Mouse (Mus musculus) liver, adult 2 months (tissue): ENCODE data around the gene Clip4. TPM values are rescaled to one million over a fixed set of nuclear protein-coding genes. Genes with fewer than 3 reads are reported as not detected.

Source experiments
- DNase-seq: peaks from one replicate; pipeline ENCODE4 v3.0.0-alpha.2; 2011; ENCODE audit warnings: low read depth, low spot score; ENCODE audit errors: extremely low read depth
- H3K27ac ChIP-seq: fragments of 200-500 bp; replicated peaks from 2 replicates; pipeline ENCODE4 v1.5.1; 2012; ENCODE audit warnings: low read depth, mild to moderate bottlenecking, control low read depth, inconsistent platforms, low read length; ENCODE audit not compliant: insufficient read depth
- H3K27me3 ChIP-seq: fragments of 200-500 bp; 2 replicates; pipeline ENCODE4 v1.6.1; 2012; ENCODE audit warnings: mild to moderate bottlenecking, moderate library complexity, low read length, inconsistent platforms; ENCODE audit not compliant: control insufficient read depth, insufficient read depth
- H3K36me3 ChIP-seq: fragments of 200-500 bp; 2 replicates; pipeline ENCODE4 v1.6.1; 2012; ENCODE audit warnings: low read length, inconsistent platforms; ENCODE audit not compliant: control insufficient read depth, insufficient read depth
- H3K4me1 ChIP-seq: fragments of 200-500 bp; 2 replicates; pipeline ENCODE4 v1.6.1; 2011; ENCODE audit warnings: low read length; ENCODE audit not compliant: control insufficient read depth, insufficient read depth
- H3K4me3 ChIP-seq: fragments of 200-500 bp; 2 replicates; pipeline ENCODE4 v1.5.1; 2011; ENCODE audit warnings: low read depth, mild to moderate bottlenecking, control low read depth, low read length, moderate library complexity; ENCODE audit not compliant: insufficient read depth
- H3K79me2 ChIP-seq: fragments of 200-500 bp; 2 replicates; pipeline ENCODE4 v1.6.1; 2012; ENCODE audit warnings: inconsistent platforms, mild to moderate bottlenecking, low read length, moderate library complexity; ENCODE audit not compliant: control insufficient read depth, insufficient read depth
- H3K9ac ChIP-seq: fragments of 200-500 bp; 2 replicates; pipeline ENCODE4 v1.6.1; 2012; ENCODE audit warnings: low read depth, mild to moderate bottlenecking, control low read depth, inconsistent platforms, low read length
- CTCF ChIP-seq: fragments of 200-500 bp; IDR thresholded peaks from 2 replicates; pipeline ENCODE4 v1.5.1; 2011; ENCODE audit warnings: low read depth, low read length, control low read depth
- POLR2A ChIP-seq: fragments of 200-500 bp; IDR thresholded peaks from 2 replicates; pipeline ENCODE4 v1.6.1; 2011; ENCODE audit warnings: low read length, control low read depth; ENCODE audit not compliant: insufficient read depth; ENCODE audit errors: extremely low read depth
- WGBS: fragments of 180-500 bp; shearing (Covaris S2); methylation state at CpG from one replicate; pipeline ENCODE4 v1.1.7; 2018; 5-methylcytosine and 5-hydroxymethylcytosine counted together
- polyA plus RNA-seq: library from polyadenylated mRNA; depleted of rRNA; stranded (reverse); fragments of >200 nt; gene quantifications from 2 replicates; pipeline ENCODE4 v1.2.3, GENCODE M21; 2012
- total RNA-seq: library from RNA; depleted of rRNA; stranded (reverse); fragments of >200 nt; gene quantifications from 2 replicates; pipeline ENCODE4 v1.2.3, GENCODE M21; 2014

Gene Clip4
- total and polyA plus RNA-seq, 2 experiments, result 0.28 to 0.31 TPM

DNA sequence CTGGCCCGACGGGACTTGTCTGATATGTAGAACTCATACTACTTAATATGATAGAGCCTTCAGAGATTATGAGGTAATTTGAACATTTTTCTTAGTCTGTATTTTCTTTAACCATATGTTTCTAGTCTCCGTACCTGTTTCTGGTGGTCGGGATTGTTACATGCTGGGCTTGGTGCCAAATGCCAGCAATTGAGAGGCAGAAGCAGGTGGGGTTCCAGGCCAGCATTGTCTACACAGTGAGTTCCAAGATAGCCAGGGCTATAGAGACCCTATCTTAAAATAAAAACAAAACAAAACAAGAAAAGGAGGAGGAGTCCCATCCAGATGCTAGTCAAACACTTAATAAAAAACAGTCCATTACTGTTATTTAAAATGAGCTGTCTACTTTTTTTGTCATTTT is 23.3 kb downstream of the Clip4 start:
- H3K27me3 ChIP-seq, result no peaks in the 10 kb centered on the region
- no peaks in the 10 kb centered on the region for H3K4me1 ChIP-seq
- TF ChIP-seq CTCF (no peak), POLR2A (no peak)
- 87% methylated on average over 4 of the region's 4 CpGs for WGBS
- no peak overlapping the region for H3K9ac ChIP-seq
- no peaks in the 10 kb centered on the region for H3K79me2 ChIP-seq
- no peak overlapping the region for H3K27ac ChIP-seq
- no peaks in the 10 kb centered on the region for H3K36me3 ChIP-seq
- DNase-seq, result no peak
- H3K4me3 ChIP-seq, result no peak overlapping the region

GRCm38 (mm10) chr17:71795521-71796205 is 27.4 kb downstream of the Clip4 start:
- H3K4me3 ChIP-seq, result no peak overlapping the region
- H3K4me1 ChIP-seq, result no peaks in the 10 kb centered on the region
- no peak overlapping the region for H3K27ac ChIP-seq
- no peaks in the 10 kb centered on the region for H3K36me3 ChIP-seq
- DNase-seq, result no peak
- no peaks in the 10 kb centered on the region for H3K79me2 ChIP-seq
- H3K27me3 ChIP-seq, result no peaks in the 10 kb centered on the region
- no peak overlapping the region for H3K9ac ChIP-seq
- no peak for TF ChIP-seq CTCF
- no peak for TF ChIP-seq POLR2A
- WGBS, result 80% methylated on average over 15 of the region's 15 CpGs

DNA sequence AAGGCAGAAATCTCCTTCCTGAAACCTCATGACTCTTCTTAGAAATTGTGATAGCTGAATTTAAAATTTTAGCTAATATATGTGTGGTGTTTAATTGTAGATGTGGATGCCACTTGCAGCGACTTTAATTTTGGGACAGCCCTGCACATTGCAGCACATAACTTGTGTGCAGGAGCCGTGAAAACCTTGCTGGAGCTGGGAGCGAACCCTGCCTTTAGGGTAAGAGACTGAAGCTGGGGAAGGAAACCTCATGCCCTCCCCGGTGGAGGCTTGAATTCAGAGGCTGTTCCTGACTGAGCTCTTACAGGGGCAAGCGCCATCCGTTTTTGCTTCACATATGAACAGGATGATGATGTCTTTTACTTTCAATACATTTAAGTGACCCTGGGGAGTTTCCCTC is 35.2 kb downstream of the Clip4 start:
- WGBS, result 89% methylated on average over 6 of the region's 6 CpGs
- no peak for DNase-seq
- Histone ChIP-seq H3K79me2 (no peaks in the 10 kb centered on the region), H3K27me3 (no peaks in the 10 kb centered on the region), H3K9ac (no peak overlapping the region), H3K4me1 (no peaks in the 10 kb centered on the region), H3K4me3 (no peak overlapping the region), H3K27ac (no peak overlapping the region), H3K36me3 (no peaks in the 10 kb centered on the region)
- TF ChIP-seq CTCF (no peak), POLR2A (no peak)

GRCm38 (mm10) chr17:71803876-71804275 is 35.6 kb downstream of the Clip4 start:
- Histone ChIP-seq H3K4me1 (no peaks in the 10 kb centered on the region), H3K9ac (no peak overlapping the region), H3K4me3 (no peak overlapping the region), H3K79me2 (no peaks in the 10 kb centered on the region), H3K36me3 (no peaks in the 10 kb centered on the region), H3K27ac (no peak overlapping the region), H3K27me3 (no peaks in the 10 kb centered on the region)
- 82% methylated on average over 4 of the region's 4 CpGs for WGBS
- TF ChIP-seq CTCF (no peak), POLR2A (no peak)
- DNase-seq, result no peak

- H3K79me2 ChIP-seq, result no peaks in the 10 kb centered on the region
- no peak overlapping the region for H3K27ac ChIP-seq
- no peak for DNase-seq
- no peak overlapping the region for H3K9ac ChIP-seq
- no peaks in the 10 kb centered on the region for H3K36me3 ChIP-seq
- 61% methylated on average over 8 of the region's 8 CpGs for WGBS
- TF ChIP-seq POLR2A (no peak), CTCF (no peak)
- no peaks in the 10 kb centered on the region for H3K27me3 ChIP-seq
- H3K4me1 ChIP-seq, result no peaks in the 10 kb centered on the region
- H3K4me3 ChIP-seq, result no peak overlapping the region
These were observed 42.8 kb downstream of the Clip4 start for GRCm38 (mm10) chr17:71811070-71811469.

DNA sequence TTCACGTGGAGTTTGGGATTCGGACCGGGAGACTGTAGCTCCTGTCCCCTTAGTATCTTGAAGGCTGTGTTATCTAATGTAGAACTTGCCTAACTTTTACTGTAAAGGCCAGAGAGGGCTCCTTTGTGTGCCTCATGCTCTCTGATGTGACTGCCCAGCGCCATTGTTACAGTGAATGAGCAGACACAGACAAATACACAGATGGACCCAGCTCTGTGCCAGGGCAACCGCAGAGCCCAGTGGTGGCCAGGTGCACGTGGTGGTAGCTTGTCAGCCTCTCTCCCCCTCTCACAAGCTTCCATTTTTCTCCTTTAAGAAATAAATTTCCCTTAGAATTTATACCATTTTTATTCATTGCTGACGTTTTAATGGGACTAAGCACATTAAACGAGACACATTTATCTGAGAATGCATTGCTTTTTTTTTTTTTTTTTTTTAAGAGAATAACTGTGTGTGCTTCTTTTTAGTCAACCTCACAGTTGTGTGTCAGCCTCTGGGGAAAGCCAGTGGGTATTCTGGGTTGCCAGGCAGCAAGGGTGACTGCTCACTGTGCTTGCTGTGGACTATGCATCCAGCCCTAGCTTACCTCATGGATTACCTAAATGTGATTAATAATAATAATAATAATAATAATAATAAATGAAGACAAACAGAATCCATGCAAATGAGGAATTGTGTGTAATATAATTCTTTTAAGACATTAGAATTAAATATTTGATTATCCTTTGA is 48.0 kb downstream of the Clip4 start:
- H3K36me3 ChIP-seq, result no peaks in the 10 kb centered on the region
- H3K27ac ChIP-seq, result no peak overlapping the region
- WGBS, result 87% methylated on average over 8 of the region's 8 CpGs
- H3K9ac ChIP-seq, result no peak overlapping the region
- no peak for DNase-seq
- H3K79me2 ChIP-seq, result no peaks in the 10 kb centered on the region
- H3K27me3 ChIP-seq, result no peaks in the 10 kb centered on the region
- H3K4me3 ChIP-seq, result no peak overlapping the region
- H3K4me1 ChIP-seq, result no peaks in the 10 kb centered on the region
- TF ChIP-seq POLR2A, result no peak
- TF ChIP-seq CTCF, result no peak
